Mouse (Mus musculus) heart, embryonic 12.5 days (tissue): ENCODE measurements around the gene Phlda2. TPM values are rescaled to one million over a fixed set of nuclear protein-coding genes. Genes with fewer than 3 reads are reported as not detected.

ENCODE experiments used
- ATAC-seq: fragments of 200-750 bp; cut with Nextera tagmentation; 2 replicates; pipeline ENCODE4 v1.8.0; 2017; ENCODE audit warnings: moderate TSS enrichment, moderate library complexity; ENCODE audit not compliant: insufficient number of reproducible peaks, low FRiP score
- H3K27ac ChIP-seq: fragments of 300-500 bp; sonication (generic); 2 replicates; pipeline ENCODE4 v1.5.1; 2016; ENCODE audit warnings: mild to moderate bottlenecking, moderate library complexity; ENCODE audit not compliant: poor library complexity, severe bottlenecking
- H3K27me3 ChIP-seq: fragments of 300-500 bp; sonication (generic); replicated peaks from 2 replicates; pipeline ENCODE4 v1.6.1; 2016; ENCODE audit warnings: mild to moderate bottlenecking, moderate library complexity
- H3K36me3 ChIP-seq: fragments of 300-500 bp; sonication (generic); 2 replicates; pipeline ENCODE4 v1.6.1; 2016; ENCODE audit warnings: mild to moderate bottlenecking, moderate library complexity
- H3K4me1 ChIP-seq: fragments of 300-500 bp; sonication (generic); replicated peaks from 2 replicates; pipeline ENCODE4 v1.6.1; 2016; ENCODE audit warnings: mild to moderate bottlenecking
- H3K4me2 ChIP-seq: fragments of 300-500 bp; sonication (generic); 2 replicates; pipeline ENCODE4 v1.6.1; 2016; ENCODE audit warnings: mild to moderate bottlenecking, moderate library complexity
- H3K4me3 ChIP-seq: fragments of 300-500 bp; sonication (generic); 2 replicates; pipeline ENCODE4 v1.5.1; 2016; ENCODE audit warnings: mild to moderate bottlenecking
- H3K9ac ChIP-seq: fragments of 300-500 bp; sonication (generic); 2 replicates; pipeline ENCODE4 v1.6.1; 2016; ENCODE audit warnings: mild to moderate bottlenecking, moderate library complexity
- H3K9me3 ChIP-seq: fragments of 300-500 bp; sonication (generic); replicated peaks from 2 replicates; pipeline ENCODE4 v1.6.1; 2016; ENCODE audit warnings: mild to moderate bottlenecking, moderate library complexity
- WGBS: fragments of 180-500 bp; shearing (Covaris S2); methylation state at CpG from one replicate; pipeline ENCODE4 v1.1.7; 2016; 5-methylcytosine and 5-hydroxymethylcytosine counted together
- polyA plus RNA-seq: library from polyadenylated mRNA; unstranded; fragments of >200 nt; fragmentation: Nextera tagmentation; extraction: Ambion mirVana; gene quantifications from 2 replicates; pipeline ENCODE4 v1.2.1, GENCODE M21; 2016

The Phlda2 gene
- polyA plus RNA-seq, 1 experiment from 2014 or later: 1.7 TPM

DNA sequence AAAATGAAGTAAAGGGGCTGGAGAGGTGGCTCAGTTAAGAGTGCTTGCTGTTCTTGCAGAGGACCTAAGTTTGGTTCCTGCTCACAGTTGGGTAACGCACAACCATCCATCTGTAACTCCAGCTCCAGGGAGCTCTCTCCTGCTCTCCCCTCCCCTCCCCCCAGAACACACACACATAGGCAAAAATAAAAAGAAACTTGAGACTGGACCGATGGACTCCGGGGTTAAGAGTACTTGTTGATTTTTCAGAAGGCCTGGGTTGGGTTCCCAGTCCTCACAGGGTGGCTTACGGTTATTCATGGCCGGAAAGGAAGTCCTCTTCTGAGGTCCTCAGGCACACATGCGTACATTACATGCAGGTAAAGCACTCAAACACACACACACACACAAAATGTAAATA, 976 bp upstream of the Phlda2 start:
- 84% methylated on average over 6 of the region's 6 CpGs for WGBS
- no peak for ATAC-seq
- Histone ChIP-seq H3K27ac (no peak overlapping the region), H3K27me3 (peaks cover 52% of the 10 kb centered on the region), H3K9ac (no peak overlapping the region), H3K4me1 (peaks cover 12% of the 10 kb centered on the region), H3K9me3 (no peaks in the 10 kb centered on the region), H3K4me2 (no peak overlapping the region), H3K4me3 (no peak overlapping the region), H3K36me3 (no peaks in the 10 kb centered on the region)

DNA sequence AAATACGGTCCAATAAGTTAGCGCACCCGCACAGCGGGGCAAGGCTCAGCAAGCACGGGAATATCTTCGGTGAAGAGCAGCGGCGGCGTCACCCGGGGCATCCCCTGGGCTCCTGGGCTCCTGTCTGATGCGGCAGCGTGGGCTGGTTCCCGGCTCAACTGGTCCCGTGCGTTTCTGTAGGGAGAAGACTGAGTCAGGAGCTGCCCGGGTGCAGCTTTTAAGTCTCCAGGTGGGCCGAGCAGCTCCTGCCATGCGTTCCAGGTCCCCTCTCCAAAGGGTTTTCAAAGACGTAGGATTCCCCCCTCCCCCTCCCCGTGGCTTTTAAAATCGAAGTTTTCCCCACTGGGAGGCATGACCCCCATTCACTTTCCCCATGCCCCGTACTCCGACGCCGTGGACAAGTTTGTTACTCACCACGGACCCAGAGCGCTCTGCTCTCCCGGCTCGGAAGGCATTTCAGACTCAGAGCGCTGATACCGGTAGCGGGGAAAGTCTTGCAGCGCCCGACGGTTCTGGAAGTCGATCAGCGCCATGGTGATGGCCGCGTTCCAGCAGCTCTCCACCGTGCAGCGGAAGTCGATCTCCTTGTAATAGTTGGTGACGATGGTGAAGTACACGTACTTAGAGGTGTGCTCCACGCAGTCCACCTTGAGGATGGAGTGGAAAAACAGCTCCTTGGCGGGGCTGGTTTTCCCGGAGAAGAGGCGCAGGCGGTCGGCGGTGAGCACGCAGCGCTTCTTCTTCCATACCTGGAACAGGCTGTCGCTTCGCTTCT, 1.1 kb downstream of the Phlda2 start:
- 2% methylated on average over 55 of the region's 55 CpGs for WGBS
- ATAC-seq: no peak
- Histone ChIP-seq H3K9ac (peak overlapping the region; percentile 55), H3K4me3 (peak overlapping the region; percentile 50), H3K27ac (no peak overlapping the region), H3K4me2 (peak overlapping the region; percentile 91), H3K27me3 (peaks cover 72% of the 10 kb centered on the region), H3K36me3 (no peaks in the 10 kb centered on the region), H3K9me3 (no peaks in the 10 kb centered on the region), H3K4me1 (peaks cover 12% of the 10 kb centered on the region)

DNA sequence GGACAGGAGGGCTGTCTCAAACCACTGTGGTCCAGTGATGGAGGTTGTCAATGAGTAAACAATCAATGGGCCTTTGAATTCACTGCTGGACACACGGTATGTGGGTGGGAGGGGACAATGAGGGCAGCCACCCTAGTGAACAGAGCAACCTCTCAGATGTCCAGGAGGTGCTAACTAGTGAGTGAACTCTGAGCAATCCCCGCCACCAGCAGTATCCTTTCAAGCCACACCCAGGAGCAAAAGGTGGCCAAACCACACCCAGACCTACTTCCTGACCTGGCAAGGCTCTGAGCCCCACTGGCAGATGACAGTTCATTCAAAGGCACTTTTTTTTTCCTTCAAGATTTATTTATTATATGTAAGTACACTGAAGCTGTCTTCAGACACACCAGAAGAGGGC, 2.0 kb downstream of the Phlda2 start:
- peaks cover 74% of the 10 kb centered on the region for H3K27me3 ChIP-seq

DNA sequence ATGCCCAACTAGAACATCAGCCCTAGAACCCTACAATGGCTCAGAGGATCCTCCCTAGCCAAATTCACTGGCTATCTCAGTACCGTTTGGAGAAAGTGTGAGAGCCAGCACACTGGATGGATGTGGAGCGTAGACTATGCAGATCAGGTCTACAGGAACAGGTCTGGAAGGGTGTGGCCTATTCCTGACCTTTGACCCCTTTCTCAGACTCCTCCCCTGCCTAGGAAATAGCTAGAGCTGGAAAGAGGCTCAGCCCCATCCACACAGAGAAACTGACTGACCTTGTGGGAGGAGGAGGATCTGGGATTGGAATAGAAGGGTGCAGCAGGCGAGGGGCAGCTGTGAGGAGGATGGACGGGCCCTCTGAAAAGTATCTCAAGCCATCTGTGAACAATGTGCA, 4.4 kb downstream of the Phlda2 start:
- Histone ChIP-seq H3K27me3 (peaks cover 71% of the 10 kb centered on the region), H3K4me1 (peaks cover 12% of the 10 kb centered on the region), H3K36me3 (no peaks in the 10 kb centered on the region), H3K9me3 (no peaks in the 10 kb centered on the region), H3K27ac (no peak overlapping the region), H3K4me3 (no peak overlapping the region), H3K4me2 (no peak overlapping the region), H3K9ac (no peak overlapping the region)
- 80% methylated on average over 4 of the region's 4 CpGs for WGBS
- no peak for ATAC-seq

More for the DNA sequence above, 2.0 kb downstream of the Phlda2 start:
- no peak overlapping the region for H3K27ac ChIP-seq
- H3K4me3 ChIP-seq: no peak overlapping the region
- no peaks in the 10 kb centered on the region for H3K36me3 ChIP-seq
- no peak overlapping the region for H3K9ac ChIP-seq
- WGBS: 34% methylated on average over 2 of the region's 2 CpGs
- H3K4me1 ChIP-seq: peaks cover 12% of the 10 kb centered on the region
- no peak for ATAC-seq
- H3K9me3 ChIP-seq: no peaks in the 10 kb centered on the region
- H3K4me2 ChIP-seq: no peak overlapping the region

DNA sequence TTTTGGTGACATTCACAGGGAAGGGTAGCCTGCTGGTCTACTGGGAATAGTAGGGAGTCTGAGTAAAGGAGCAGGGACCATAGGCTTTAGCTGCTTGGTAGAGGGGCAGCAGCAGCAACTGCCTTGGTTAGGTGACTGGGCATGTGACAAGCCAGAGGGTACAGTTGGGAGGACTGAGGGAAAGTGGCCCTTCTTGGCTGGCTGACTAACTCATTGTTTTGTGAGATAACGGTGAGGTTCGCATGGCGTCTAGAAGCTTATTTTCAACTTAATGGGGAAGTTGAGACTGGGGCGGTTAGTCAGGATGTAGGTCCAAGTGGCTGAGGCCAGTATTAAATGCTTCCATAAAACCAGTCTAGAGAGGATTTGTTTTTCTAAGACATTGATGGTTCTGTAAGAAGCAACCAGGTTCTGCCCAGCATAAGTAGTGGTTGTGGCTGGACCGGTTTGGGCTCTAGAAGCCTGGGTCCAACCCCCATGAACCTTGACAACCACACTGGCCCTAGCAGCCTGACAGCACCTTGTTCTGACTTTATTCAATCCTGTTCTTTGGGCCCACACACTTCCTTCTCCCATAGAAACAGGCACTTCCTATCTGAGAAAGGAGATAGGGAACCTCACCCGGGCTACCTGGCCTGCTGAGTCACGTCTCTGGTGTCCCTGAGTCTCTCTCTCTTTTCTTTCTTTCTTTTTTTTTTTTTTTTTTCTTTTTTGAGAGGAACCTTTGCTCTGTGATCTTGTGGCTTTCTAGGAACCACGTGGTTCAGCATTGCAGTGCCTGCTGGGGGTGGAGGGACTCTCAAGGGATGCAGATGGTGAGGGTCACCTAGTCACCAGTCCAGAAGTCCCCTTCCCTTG, 7.6 kb downstream of the Phlda2 start:
- H3K27me3 ChIP-seq: peaks cover 71% of the 10 kb centered on the region
- no peak for ATAC-seq
- H3K9me3 ChIP-seq: no peaks in the 10 kb centered on the region
- no peak overlapping the region for H3K4me3 ChIP-seq
- H3K9ac ChIP-seq: no peak overlapping the region
- WGBS: 64% methylated on average over 8 of the region's 8 CpGs
- H3K4me1 ChIP-seq: no peaks in the 10 kb centered on the region
- no peak overlapping the region for H3K4me2 ChIP-seq
- no peaks in the 10 kb centered on the region for H3K36me3 ChIP-seq
- H3K27ac ChIP-seq: no peak overlapping the region

DNA sequence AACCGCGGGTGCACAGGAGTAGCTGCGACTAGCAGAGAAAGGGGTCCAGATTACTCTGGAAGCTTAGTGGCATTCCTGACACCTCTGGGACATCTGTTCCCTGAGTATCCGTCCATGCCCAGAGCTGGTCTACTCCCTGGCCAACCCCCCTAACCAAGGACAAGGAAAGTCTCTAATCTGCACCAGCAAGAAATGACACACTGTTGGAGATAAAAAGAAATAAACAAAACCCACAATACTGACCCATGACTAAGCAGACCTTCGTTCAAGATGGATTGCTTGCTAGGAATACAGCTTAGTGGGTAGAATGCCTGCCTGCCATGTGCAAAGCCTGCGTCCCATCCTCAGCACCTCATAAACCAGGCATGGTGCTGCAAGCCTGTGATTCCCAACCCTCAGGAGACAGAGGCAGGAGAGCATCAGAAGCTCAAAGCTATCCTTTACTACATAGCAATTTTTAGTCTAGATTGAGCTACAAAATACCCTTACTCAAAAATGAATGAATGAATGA, 9.3 kb downstream of the Phlda2 start:
- Histone ChIP-seq H3K9me3 (no peaks in the 10 kb centered on the region), H3K4me3 (no peak overlapping the region), H3K27ac (no peak overlapping the region), H3K4me1 (no peaks in the 10 kb centered on the region), H3K4me2 (no peak overlapping the region), H3K36me3 (no peaks in the 10 kb centered on the region), H3K27me3 (peaks cover 74% of the 10 kb centered on the region), H3K9ac (no peak overlapping the region)
- WGBS: 69% methylated on average over 6 of the region's 6 CpGs
- no peak for ATAC-seq

- Histone ChIP-seq H3K27ac (no peak overlapping the region), H3K9ac (no peak overlapping the region), H3K36me3 (no peaks in the 10 kb centered on the region), H3K9me3 (no peaks in the 10 kb centered on the region), H3K4me1 (no peaks in the 10 kb centered on the region), H3K4me2 (no peak overlapping the region), H3K4me3 (no peak overlapping the region), H3K27me3 (peaks cover 53% of the 10 kb centered on the region)
- ATAC-seq: no peak
- WGBS: 69% methylated on average over 6 of the region's 6 CpGs
These were observed 13.2 kb downstream of the Phlda2 start for GRCm38 (mm10) chr7:143489735-143490134.

GRCm38 (mm10) chr7:143482541-143482940, 20.4 kb downstream of the Phlda2 start:
- Histone ChIP-seq H3K36me3 (no peaks in the 10 kb centered on the region), H3K4me1 (no peaks in the 10 kb centered on the region), H3K4me3 (no peak overlapping the region), H3K9ac (no peak overlapping the region), H3K27me3 (peaks cover 38% of the 10 kb centered on the region), H3K9me3 (no peaks in the 10 kb centered on the region), H3K27ac (no peak overlapping the region), H3K4me2 (no peak overlapping the region)
- WGBS: 11% methylated on average over 6 of the region's 6 CpGs
- no peak for ATAC-seq

- H3K4me3 ChIP-seq: no peak overlapping the region
- H3K9ac ChIP-seq: no peak overlapping the region
- no peaks in the 10 kb centered on the region for H3K36me3 ChIP-seq
- H3K27ac ChIP-seq: no peak overlapping the region
- no peak overlapping the region for H3K4me2 ChIP-seq
- 45% methylated on average over 5 of the region's 5 CpGs for WGBS
- ATAC-seq: no peak
- peaks cover 41% of the 10 kb centered on the region for H3K27me3 ChIP-seq
- no peaks in the 10 kb centered on the region for H3K9me3 ChIP-seq
- H3K4me1 ChIP-seq: no peaks in the 10 kb centered on the region
These were observed 21.1 kb downstream of the Phlda2 start for GRCm38 (mm10) chr7:143481806-143482387.

- Histone ChIP-seq H3K4me3 (no peak overlapping the region), H3K9ac (no peak overlapping the region), H3K36me3 (no peaks in the 10 kb centered on the region), H3K27me3 (peaks cover 46% of the 10 kb centered on the region), H3K9me3 (no peaks in the 10 kb centered on the region), H3K4me2 (no peak overlapping the region), H3K4me1 (no peaks in the 10 kb centered on the region), H3K27ac (no peak overlapping the region)
- ATAC-seq: no peak
- WGBS: 21% methylated on average over 13 of the region's 13 CpGs
These were observed 22.5 kb downstream of the Phlda2 start for GRCm38 (mm10) chr7:143480498-143480897.

GRCm38 (mm10) chr7:143477800-143478199, 25.1 kb downstream of the Phlda2 start:
- Histone ChIP-seq H3K4me3 (no peak overlapping the region), H3K27me3 (peaks cover 32% of the 10 kb centered on the region), H3K9me3 (no peaks in the 10 kb centered on the region), H3K4me1 (no peaks in the 10 kb centered on the region), H3K27ac (no peak overlapping the region), H3K4me2 (no peak overlapping the region), H3K36me3 (no peaks in the 10 kb centered on the region), H3K9ac (no peak overlapping the region)
- 85% methylated on average over 5 of the region's 5 CpGs for WGBS
- no peak for ATAC-seq
